Mouse (Mus musculus): Measurements from ENCODE around the gene Zfand6.

Gene Zfand6

GRCm38 (mm10) chr7:84594087-84594916 lies 95.5 kb downstream of the Zfand6 start:
- in situ Hi-C loops (cut with MboI): no loop called here

GRCm38 (mm10) chr7:84591347-84591746 lies 98.4 kb downstream of the Zfand6 start:
- in situ Hi-C loops (cut with MboI): no loop called here

- in situ Hi-C loops (cut with MboI): no loop called here
These were observed 99.1 kb downstream of the Zfand6 start for GRCm38 (mm10) chr7:84590622-84591021.

- in situ Hi-C loops (cut with MboI): loop anchor here (10.0 kb wide), 1 partner anchor 188 kb away; no protein-coding TSS in a partner anchor
These were observed 102.5 kb downstream of the Zfand6 start for GRCm38 (mm10) chr7:84587101-84587783.

- in situ Hi-C loops (cut with MboI): loop anchor here (10.0 kb wide), 1 partner anchor 188 kb away; no protein-coding TSS in a partner anchor
These were observed 103.2 kb downstream of the Zfand6 start for GRCm38 (mm10) chr7:84586360-84587100.

- in situ Hi-C loops (cut with MboI): loop anchor here (10.0 kb wide), 1 partner anchor 190 kb away; no protein-coding TSS in a partner anchor
These were observed 104.7 kb downstream of the Zfand6 start for GRCm38 (mm10) chr7:84585086-84585485.

- in situ Hi-C loops (cut with MboI): loop anchor here (10.0 kb wide), 1 partner anchor 195 kb away; no protein-coding TSS in a partner anchor
These were observed 110.0 kb downstream of the Zfand6 start for GRCm38 (mm10) chr7:84579769-84580168.

- in situ Hi-C loops (cut with MboI): no loop called here
These were observed 110.9 kb downstream of the Zfand6 start for GRCm38 (mm10) chr7:84578841-84579240.

GRCm38 (mm10) chr7:84577034-84577433 lies 112.7 kb downstream of the Zfand6 start:
- in situ Hi-C loops (cut with MboI): no loop called here

- in situ Hi-C loops (cut with MboI): no loop called here
These were observed 123.6 kb downstream of the Zfand6 start for GRCm38 (mm10) chr7:84566200-84566599.

- in situ Hi-C loops (cut with MboI): no loop called here
These were observed 125.5 kb downstream of the Zfand6 start for GRCm38 (mm10) chr7:84564236-84564635.
